Mouse (Mus musculus): ENCODE measurements around the gene 4930519P11Rik.

The 4930519P11Rik gene

DNA sequence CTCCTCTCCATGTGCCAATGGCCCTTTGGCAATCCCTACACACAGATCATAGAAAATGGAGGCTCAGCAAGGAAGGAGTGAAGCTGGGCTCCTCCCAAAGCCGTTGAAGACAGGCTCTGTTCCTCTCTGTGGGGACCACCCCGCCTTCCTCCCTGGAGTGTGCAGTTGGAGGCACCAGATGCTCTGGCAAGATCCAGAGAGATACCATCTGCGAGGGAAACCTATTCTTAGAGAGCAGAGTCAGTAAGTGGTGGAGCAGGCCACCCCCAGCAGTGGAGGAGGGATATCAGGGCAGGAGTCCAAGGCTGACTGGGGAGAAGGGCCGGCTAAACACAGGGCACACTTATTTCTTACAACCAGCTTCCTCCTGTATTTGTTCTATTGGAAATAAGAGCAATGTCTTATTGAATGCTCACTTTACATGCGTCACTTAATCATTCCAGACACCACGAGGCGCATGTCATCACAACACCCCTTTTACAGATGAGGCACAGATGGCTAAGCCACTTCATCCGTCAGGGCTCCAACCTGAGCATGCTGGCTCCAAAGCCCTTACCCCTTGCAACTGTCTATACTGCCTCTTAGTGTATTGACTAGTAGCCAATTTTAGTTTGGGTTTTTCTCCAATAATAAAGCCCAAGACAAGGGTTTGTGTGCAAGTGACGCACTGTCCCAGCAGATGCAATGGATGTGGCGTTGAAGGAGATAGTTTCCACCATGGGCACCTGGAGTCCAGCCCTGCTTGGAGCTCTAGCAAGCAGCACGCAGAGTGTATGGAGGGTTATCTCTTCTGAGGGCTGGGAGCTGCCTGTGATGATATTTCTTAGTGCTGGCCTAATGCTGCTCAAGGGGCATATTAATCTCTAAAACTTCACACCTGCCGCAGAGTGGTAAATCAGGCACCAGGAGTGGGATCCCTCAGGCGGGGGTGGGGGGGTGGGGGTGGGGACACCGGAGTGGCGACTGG, 29.0 kb downstream of the 4930519P11Rik start:
- no peak for DNase-seq (ENCODE audit: low read depth, low spot score)

DNA sequence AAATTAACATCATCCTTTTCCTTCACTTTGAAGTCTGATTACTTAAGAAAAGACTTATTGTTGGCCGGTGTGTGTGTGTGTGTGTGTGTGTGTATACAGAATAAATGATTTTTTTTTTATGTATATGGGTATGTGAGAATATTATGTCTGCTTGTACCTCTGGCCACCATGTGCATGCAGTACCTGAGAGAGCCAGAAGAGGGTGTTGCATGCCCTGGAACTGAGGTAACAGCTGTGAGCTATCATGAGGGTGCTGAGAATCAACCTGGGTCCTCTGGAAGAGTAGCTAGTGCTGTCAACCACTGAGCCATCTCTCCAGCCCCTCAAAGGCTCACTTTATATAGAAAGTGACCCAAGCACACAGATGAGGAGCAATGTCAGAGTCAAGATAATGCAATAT, 31.8 kb downstream of the 4930519P11Rik start:
- no peak for DNase-seq (ENCODE audit: low read depth, low spot score)

DNA sequence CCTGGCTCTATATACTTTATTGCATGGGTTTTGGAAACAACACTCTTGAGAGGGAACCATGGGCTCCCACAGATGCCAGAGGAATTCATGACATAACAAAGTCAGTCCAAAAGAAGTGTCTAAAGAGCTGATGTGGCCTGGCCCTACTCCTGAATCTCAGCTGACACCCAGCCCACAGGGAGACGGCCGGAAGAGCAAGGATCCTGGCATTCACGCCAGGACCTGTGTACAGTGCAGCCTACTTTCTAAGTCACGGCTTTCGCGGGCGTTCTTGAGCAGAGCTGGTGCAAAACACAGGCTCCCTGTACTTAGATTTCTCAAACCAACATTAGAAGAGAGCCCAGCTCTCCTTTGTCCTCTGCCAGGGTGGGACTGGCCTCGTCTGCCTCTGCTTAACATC, 32.7 kb downstream of the 4930519P11Rik start:
- no peak for DNase-seq (ENCODE audit: low read depth, low spot score)

DNA sequence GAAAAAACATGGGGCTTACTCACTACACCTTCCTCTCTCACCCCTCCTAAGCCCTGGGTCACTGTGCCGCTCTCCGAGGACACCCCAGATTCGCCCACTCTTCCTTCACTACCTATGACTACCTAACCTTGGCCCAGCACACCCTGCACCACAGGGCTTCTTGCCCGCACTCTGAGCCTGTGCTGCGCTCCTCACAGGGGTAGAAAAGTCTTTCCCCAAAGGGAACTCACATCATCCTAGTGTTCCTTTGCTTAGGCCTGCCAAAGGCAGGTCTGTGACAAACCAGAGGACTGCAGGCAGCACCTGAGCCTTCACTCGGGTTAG, 35.5 kb downstream of the 4930519P11Rik start:
- no peak for DNase-seq (ENCODE audit: low read depth, low spot score)

DNA sequence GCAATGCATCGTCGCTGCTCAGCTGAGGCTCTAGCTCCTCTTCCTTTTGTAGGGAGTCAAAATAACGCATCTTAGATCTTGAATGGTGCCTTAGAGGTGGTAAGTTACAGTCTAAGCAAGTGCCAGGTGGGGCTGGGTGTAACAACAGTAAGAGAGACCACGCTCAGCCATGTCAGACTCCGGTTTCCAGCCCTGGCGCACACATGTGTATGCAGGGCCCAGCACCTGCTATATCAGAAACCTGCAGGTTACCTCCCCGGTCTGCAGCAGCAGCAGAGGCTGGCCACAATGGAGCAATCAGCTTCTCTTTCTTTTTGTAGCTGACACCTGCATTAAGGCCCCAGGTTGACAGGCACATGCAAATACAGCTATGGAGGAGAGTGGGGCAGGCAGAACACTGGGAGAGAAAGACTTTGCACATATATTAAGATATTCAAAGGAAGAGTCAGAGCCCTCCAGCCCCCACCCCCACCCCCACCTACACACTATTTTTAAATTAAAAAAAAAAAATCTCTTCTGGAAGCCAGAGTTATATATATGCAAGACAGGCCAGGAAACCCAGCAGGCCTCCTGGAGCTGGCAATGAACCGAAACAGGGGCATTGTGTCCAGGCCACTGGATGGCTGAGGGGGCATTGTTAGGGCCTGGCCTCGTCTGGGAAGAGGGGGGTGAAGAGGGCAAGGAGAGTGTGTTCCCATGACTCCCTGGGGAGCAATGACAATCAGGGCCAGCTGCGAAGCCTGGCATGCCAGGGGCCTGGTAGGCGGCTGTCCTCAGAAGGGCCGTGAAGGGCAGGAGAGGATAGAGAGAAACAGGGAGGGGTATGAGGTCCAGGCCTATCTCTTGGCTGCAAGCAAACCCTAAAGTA, 36.1 kb downstream of the 4930519P11Rik start:
- peak; percentile 79 for DNase-seq (ENCODE audit: low read depth, low spot score)

DNA sequence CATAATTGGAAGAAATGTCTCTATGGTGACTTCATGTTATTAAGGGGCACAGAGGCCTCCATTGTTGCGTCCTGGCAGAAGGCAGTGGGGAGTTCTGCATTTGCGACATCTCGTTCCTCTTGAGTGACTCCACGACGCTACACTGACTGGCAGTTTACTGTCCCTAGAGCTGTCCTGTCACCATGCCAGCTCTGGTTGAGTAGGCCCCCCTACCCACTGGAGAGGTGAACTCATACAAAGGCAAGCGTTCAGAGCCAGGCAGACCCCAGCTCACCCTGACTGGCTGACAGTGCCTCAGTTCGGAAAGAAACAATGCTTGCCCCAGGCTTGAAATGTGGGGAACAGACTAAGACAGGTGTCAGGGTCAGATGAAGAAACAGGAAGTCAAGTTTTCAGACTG, 39.0 kb downstream of the 4930519P11Rik start:
- DNase-seq (ENCODE audit: low read depth, low spot score), result no peak

DNA sequence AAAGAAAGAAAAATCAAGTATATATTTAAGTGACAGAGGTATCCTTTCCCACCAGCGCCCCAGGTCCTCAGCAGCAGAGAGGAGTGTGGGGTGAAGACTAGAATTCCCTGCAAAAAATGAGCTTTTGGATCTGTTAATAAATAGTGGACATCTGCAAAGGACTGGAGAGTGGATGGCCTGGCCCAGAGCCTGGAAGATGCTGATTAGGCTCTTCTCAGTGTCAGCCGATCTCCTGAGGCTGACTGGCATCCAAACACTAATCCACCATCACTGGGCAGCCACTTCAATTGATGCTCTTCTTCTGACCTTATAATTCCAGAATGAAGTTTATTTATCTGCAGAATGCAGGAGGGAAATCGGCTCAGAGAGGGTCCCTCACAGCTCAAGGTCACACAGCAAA, 40.2 kb downstream of the 4930519P11Rik start:
- DNase-seq (ENCODE audit: low read depth, low spot score), result no peak

DNA sequence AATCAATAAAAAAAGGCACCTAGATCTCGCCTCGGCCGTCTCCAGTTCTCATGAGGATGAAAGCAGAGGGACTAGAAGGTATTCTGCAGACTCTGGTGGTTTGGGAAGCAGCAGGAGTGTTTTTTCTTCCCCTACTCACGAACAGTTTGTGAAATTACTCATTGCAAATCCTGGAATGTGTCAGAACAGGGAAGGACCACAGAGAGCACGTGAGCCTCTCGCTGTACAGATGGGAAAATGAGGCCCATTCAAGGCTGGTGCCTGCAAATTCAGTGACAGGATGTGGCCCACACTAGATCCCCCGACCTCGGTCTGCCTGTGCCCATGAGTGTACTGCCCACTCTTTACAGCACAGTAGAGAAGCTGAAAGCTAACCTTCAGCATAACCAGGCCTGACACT, 41.3 kb downstream of the 4930519P11Rik start:
- no peak for DNase-seq (ENCODE audit: low read depth, low spot score)

DNA sequence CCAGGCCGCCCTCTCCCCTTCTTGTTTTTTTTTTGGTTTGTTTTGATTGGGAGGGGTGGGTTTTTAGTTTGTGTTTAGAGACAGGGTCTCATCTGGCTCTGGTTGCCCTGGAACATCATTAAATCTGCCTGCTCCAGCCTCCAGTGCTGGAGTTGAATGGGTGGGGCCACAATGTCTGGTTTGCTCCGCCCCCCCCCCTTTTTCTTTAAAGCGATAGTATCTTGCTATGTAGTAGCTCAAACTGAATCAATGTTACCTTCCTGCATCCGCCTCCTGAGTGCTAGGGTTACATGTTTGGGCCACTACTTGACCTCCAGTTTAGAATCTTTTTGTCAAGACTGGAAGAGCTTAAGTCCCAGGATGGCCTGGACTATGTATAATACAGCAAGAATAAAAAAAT, 42.0 kb downstream of the 4930519P11Rik start:
- no peak for DNase-seq (ENCODE audit: low read depth, low spot score)

DNA sequence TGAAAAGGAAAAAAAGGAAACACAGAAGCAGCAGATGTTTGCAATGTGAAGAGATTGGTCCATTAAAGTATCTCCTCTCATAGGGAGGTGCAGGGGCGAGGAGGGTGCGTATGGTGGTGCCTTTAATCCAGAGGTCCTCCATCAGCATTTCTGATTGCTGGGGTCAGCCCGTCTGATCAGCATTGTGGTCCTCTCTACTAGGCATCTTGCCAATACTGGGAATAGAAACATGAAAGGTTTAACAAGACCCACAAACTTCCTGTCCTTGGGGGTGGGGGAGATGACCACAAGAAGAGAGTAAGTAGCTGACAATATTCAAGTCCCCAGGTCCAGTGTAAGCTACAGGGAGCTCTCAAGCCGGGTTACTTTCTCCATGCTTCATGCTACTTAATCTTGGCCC, 42.6 kb downstream of the 4930519P11Rik start:
- DNase-seq (ENCODE audit: low read depth, low spot score), result no peak

DNA sequence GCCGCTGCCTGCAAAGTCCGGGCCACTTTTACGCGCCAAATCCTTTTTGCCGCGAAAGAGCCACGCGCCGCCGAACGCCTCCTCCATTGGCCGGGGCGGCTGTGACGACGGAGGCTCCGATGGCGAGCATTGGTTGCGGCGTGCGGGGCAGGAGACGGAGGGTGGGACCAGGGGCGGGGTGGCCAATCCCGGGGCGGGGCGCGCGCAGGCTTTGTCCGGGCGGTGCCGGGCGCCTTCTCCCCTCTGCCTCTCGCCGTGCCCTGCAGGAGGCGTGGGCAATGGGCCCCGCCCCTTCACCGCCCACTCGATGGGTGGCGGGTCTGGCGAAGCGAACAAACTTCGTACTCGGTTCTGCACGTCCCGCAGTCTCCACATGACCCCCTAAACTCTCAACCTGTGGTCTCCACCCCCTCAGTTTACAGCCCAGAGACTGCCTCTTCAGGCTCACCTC, 43.4 kb downstream of the 4930519P11Rik start, which contains the start of gene E2f1:
Gene E2f1 (minus strand): TSS at position 57 of the 451 bp plus-strand sequence.
- peak; percentile 97 for DNase-seq (ENCODE audit: low read depth, low spot score)

DNA sequence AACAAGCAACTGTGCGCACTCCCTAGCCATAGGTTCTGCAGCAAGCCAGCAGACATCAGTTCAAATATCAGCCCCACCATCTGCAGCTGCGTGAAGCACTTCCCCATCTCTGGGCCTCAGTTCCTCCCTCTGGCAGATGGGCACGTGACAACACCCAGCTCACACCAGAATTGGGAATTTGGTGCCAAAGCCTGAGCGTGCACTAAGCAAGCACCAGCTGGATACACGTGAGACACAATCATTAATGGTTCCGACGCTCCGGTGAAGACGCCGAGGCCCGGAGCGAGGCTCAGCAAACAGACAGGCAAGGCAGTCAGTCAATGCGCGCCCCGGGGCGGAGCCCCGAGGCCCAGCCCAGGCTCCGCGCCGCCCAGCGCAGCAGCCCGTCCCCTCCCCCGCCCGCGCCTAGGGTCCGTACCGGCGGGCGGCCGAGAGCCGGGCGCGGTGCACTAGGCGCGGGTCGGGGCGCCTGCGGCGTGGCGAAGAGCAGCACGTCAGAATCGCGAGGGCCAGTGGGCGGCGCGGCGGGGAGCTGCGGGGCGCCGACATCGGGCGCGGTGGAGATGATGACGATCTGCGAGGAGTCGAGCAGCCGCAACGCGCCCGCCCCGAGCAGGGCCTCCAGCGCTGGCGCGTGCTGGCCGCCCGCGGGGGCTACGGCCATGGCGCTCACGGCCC, 44.0 kb downstream of the 4930519P11Rik start:
- DNase-seq (ENCODE audit: low read depth, low spot score), result peak; percentile 71

DNA sequence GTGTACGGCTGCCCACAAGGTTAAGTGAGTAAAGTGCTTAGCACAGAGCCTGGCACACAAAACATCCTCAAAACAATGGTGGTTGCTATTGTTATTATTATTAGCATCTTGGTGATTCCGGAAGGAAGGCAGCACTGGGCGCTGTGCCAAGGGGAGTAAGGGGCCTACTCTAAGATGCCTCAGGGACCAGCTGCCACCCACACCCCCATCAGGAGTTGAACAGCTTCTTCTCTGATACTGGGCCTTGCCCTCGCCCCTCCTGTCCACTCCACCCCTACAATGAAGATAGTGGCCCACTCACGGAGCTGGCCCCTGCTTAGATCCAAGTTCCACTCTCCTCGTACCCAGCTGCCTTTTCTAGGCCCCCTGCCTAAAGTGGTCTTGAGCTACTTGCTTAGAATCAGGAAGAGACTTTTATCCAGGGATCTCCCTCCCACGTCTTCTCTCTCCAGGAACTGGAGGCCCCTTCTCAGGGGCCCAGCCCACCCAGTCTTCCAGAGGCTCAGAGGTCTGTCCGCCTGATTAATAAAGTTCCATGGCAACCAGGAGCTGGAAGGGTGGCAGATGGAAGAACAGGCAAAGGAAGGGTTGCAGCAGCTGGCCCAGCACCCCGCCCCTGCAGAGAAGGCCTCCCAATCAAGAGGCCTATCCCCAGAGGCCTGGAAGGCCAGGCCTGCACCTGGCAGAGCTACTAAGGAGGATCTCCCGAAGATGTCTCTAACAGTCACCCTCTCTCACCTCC, 44.7 kb downstream of the 4930519P11Rik start:
- DNase-seq (ENCODE audit: low read depth, low spot score), result peak; percentile 63

DNA sequence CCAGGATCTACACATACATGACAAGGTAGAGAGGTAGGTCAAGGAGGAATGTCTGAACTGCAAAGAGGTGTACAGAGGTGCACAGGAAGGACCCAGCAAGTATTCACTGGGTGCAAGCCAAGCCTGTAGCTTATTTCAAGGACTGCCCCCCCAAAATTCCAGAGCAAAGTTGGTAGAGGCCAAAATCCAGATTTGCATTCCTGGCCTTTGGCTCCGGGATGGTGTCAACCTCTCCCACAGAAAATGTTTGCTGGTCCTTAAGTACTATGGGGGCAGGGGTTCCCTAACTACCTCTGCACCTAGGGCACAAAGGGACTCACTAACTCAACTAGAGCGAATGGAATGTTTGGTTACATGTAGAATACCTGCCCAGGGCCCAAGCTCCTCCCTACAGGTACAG, 45.5 kb downstream of the 4930519P11Rik start:
- no peak for DNase-seq (ENCODE audit: low read depth, low spot score)

DNA sequence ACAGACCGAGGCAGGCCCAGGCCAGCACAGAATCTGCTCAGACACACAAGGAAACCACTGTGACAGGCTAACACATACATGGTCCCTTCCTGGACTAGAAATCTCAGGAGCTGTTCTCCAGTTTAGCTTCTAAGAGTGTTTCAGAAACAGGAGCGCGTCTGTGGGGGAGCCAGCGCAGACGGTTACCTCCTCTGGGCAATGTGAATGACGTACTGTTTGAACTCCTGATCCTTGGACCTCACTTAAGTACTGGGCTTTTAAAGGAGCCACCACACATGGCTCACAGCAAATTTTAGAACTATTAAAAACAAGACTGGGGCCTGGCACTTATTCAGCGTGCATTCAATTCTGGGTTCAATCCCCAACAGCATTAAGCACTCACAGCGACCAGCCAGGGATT, 46.6 kb downstream of the 4930519P11Rik start:
- no peak for DNase-seq (ENCODE audit: low read depth, low spot score)

DNA sequence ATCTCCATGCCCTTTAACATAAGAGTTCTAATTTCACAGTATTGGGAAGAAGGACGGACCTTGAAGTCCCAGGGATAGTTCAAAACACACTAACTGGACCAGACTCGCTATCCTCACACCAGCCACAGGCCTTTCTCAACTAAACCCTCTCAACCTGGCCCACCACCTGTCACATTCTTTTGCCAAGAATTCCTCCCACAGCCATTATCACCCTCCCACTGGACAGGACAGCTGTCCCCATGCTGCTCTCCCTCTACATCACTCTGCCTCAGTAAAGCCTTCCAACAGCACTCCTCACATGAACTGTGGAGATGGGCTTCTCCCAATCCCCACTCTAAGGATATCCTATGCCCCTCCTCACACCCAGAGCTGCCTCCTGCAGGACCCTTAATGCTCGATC, 47.7 kb downstream of the 4930519P11Rik start:
- no peak for DNase-seq (ENCODE audit: low read depth, low spot score)

DNA sequence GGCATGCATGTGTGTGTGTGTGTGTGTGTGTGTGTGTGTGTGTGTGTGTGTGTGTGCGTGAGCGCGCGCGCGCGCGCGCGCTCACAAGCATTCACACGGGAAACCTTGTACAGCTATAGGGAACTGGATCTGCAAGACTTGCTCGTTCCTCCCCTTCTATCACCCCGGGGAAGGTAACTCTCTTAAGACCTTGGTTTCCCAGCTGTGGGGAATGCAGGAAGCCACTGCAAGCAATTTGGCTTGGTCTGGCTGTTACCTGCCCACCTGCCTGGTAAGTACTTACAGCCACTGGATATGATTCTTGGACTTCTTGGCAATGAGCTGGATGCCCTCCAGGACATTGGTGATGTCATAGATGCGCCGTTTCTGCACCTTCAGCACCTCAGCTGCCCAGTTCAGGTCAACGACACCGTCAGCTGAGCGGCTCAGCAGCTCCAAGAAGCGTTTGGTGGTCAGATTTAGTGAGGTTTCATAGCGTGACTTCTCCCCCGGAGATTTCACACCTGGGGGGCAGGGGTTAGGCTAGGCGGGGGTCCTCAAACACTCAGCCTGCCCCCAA, 49.5 kb downstream of the 4930519P11Rik start:
- DNase-seq (ENCODE audit: low read depth, low spot score), result no peak

All from mesoderm, embryonic 11.5 days (tissue).